Mouse (Mus musculus): ENCODE data around the gene Cdh22. TPM values are rescaled to one million over a fixed set of nuclear protein-coding genes. Genes with fewer than 3 reads are reported as not detected.

Gene Cdh22
- polyA plus RNA-seq, 1 experiment = 0.19 TPM

DNA sequence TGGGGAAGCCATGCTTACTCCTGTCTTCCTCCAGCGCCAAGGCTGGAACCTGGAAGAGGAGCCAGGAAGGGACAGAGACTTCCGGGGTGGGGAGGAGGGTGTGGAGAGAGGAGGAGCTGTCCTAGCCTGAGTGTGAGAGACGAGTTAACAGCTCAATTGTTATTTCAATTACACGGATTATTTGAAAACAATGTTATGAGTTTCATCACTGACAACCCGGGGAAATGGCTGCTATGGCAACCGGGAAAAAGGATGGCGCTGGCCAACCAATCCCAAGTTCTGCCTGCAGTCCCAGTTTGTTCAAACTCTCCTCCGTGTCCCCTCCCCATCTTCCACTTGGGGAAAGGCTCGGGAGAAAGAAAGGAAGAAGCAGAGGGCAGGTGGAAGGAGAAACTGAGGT, 12.7 kb downstream of the Cdh22 start:
- WGBS = 14% methylated on average over 9 of the region's 9 CpGs
- H3K27me3 ChIP-seq (replicated peaks; ENCODE audit: control insufficient read depth, insufficient read depth, low read length) = no peaks in the 10 kb centered on the region

DNA sequence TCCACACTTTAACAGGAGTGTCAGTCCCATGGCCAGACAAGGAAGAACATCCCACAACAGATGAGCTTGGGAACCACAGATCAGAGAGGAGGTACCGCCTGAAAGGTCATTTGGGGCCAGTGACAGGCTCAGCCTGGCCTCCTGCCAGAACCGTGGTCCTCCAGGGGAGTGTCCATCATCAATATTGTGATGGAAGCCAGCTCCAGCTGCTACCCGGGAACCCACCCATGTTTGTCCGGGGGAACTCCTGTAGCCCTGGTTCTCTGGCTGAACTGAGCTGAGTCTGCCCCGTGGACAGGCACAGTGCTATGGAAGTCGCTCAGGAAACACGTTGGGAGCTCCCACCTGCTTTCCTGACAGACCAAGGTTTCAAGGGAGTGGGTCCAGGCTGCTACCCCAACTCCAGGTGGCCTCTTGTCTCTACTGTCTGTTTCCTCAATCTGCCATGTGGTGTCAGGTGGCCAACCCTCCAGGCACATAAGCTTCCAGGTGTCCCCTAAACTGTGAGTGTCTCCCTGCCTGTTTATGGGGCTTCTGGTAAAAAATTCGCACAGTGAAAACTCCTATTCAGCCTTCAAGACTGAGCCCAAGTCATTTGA, 14.2 kb downstream of the Cdh22 start:
- no peaks in the 10 kb centered on the region for H3K27me3 ChIP-seq (replicated peaks; ENCODE audit: control insufficient read depth, insufficient read depth, low read length)
- no peaks in the 10 kb centered on the region for H3K36me3 ChIP-seq (ENCODE audit: control insufficient read depth, insufficient read depth, low read length)
- no peak overlapping the region for H3K4me3 ChIP-seq (ENCODE audit: insufficient read depth, low read depth, low read length)
- TF ChIP-seq CTCF (conservative IDR thresholded peaks at IDR 0.05; ENCODE audit: insufficient read depth, insufficient read length, low read depth, low read length) = no peak
- TF ChIP-seq POLR2A (IDR thresholded peaks at IDR 0.05; ENCODE audit: low read depth, low read length) = no peak
- no peak overlapping the region for H3K27ac ChIP-seq (ENCODE audit: insufficient read depth, low read depth, low read length)
- no peak for DNase-seq
- WGBS = 60% methylated on average over 8 of the region's 8 CpGs
- H3K4me1 ChIP-seq (ENCODE audit: control insufficient read depth, insufficient read depth, low read length) = no peaks in the 10 kb centered on the region

More for the DNA sequence above, 12.7 kb downstream of the Cdh22 start:
- no peak overlapping the region for H3K27ac ChIP-seq (ENCODE audit: insufficient read depth, low read depth, low read length)
- H3K4me3 ChIP-seq (ENCODE audit: insufficient read depth, low read depth, low read length) = no peak overlapping the region
- TF ChIP-seq CTCF (conservative IDR thresholded peaks at IDR 0.05; ENCODE audit: insufficient read depth, insufficient read length, low read depth, low read length) (no peak), POLR2A (IDR thresholded peaks at IDR 0.05; ENCODE audit: low read depth, low read length) (no peak)
- no peak for DNase-seq
- H3K36me3 ChIP-seq (ENCODE audit: control insufficient read depth, insufficient read depth, low read length) = no peaks in the 10 kb centered on the region
- H3K4me1 ChIP-seq (ENCODE audit: control insufficient read depth, insufficient read depth, low read length) = no peaks in the 10 kb centered on the region

- WGBS = 79% methylated on average over 8 of the region's 8 CpGs
- no peak for DNase-seq
- H3K27ac ChIP-seq (ENCODE audit: insufficient read depth, low read depth, low read length) = no peak overlapping the region
- no peaks in the 10 kb centered on the region for H3K36me3 ChIP-seq (ENCODE audit: control insufficient read depth, insufficient read depth, low read length)
- no peak overlapping the region for H3K4me3 ChIP-seq (ENCODE audit: insufficient read depth, low read depth, low read length)
- no peaks in the 10 kb centered on the region for H3K4me1 ChIP-seq (ENCODE audit: control insufficient read depth, insufficient read depth, low read length)
- no peaks in the 10 kb centered on the region; the same call in 1 of the 2 replicates for H3K27me3 ChIP-seq (replicated peaks; ENCODE audit: control insufficient read depth, insufficient read depth, low read length)
- TF ChIP-seq CTCF (conservative IDR thresholded peaks at IDR 0.05; ENCODE audit: insufficient read depth, insufficient read length, low read depth, low read length) = no peak
- TF ChIP-seq POLR2A (IDR thresholded peaks at IDR 0.05; ENCODE audit: low read depth, low read length) = no peak
These were observed 15.7 kb downstream of the Cdh22 start for GRCm38 (mm10) chr2:165218954-165219353.

DNA sequence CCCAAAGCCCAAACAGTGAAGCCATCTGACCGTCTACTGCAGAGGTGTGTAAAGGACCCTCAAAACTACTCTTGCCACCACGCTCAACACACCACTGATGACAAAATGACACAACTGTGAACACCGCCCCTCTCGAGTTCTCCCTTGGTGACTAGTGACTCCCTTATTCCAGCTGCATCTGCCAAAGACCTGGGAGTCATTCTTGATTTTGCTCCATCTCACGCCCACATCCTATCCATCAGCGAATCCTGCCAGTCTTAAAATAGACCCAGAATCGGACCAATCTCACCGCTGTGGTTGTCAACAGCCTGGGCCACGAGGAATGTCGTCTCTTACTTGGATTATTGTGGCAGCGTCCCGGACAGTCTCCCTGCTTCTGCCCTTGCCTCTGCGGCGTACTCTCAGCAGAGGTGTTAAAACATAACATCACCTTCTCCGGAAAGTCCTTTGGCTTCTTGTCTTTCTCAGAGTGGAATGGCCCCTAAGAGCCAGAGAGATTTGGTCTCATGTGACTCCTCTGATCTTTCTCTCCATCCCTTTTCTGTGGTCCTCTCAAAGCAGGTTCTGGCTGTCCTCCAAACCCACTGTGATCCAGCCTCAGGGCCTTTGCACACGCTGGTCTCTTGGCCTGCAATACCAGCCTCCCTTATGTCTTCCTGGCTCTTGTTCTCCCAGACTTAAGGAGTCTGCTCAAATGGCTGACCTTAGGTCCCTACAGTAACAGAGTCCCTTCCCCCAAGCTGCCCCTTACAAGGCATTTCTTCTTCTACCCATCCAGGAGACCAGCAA, 17.1 kb downstream of the Cdh22 start:
- DNase-seq = no peak
- TF ChIP-seq POLR2A (IDR thresholded peaks at IDR 0.05; ENCODE audit: low read depth, low read length) (no peak), CTCF (conservative IDR thresholded peaks at IDR 0.05; ENCODE audit: insufficient read depth, insufficient read length, low read depth, low read length) (no peak)
- 81% methylated on average over 16 of the region's 16 CpGs for WGBS
- Histone ChIP-seq H3K27ac (ENCODE audit: insufficient read depth, low read depth, low read length) (no peak overlapping the region), H3K4me3 (ENCODE audit: insufficient read depth, low read depth, low read length) (no peak overlapping the region), H3K27me3 (replicated peaks; ENCODE audit: control insufficient read depth, insufficient read depth, low read length) (no peaks in the 10 kb centered on the region; the same call in 1 of the 2 replicates), H3K4me1 (ENCODE audit: control insufficient read depth, insufficient read depth, low read length) (no peaks in the 10 kb centered on the region), H3K36me3 (ENCODE audit: control insufficient read depth, insufficient read depth, low read length) (no peaks in the 10 kb centered on the region)

DNA sequence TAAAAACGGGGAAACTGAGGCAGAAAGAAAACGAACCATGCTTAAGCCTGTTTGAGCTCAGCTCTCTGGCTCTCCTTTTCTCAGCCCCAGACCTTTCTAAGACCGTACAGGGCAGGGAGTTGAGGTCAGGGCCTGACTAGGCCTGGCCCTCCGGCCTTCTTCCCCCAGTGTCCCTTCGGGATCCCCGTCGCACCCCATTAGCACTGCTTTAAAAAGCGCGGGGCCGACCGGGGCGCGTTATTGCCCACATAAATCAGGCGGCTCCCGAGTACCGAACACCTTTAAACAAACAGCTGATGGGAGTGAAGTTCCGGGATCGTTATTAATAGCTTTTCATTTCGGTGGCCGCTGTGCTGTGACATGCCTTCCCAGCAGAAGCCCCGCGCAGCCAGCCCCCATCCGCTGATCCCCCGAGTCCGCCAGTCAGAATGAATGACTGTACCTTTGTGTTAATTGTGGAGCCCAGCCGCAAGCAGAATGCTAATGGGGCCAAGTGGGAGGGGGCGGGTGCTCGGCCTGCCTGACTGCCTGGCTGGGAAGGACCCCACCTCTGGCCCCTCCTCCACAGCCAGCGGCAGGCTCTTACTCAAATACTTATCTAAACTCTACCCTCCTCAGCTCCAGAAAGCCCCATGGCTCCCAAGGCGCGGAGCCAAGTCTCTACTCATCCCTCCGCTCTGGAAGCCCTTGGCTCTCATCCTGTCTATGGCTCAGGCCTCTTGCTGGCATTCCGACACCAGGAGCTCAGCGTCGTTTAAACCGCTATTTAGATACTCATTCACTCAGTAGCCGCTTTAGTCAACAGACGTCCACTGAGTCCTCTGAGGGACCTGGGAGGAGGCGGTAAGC, 19.3 kb downstream of the Cdh22 start:
- Histone ChIP-seq H3K27ac (ENCODE audit: insufficient read depth, low read depth, low read length) (no peak overlapping the region), H3K27me3 (replicated peaks; ENCODE audit: control insufficient read depth, insufficient read depth, low read length) (no peaks in the 10 kb centered on the region; the same call in 1 of the 2 replicates), H3K4me3 (ENCODE audit: insufficient read depth, low read depth, low read length) (no peak overlapping the region), H3K36me3 (ENCODE audit: control insufficient read depth, insufficient read depth, low read length) (no peaks in the 10 kb centered on the region), H3K4me1 (ENCODE audit: control insufficient read depth, insufficient read depth, low read length) (no peaks in the 10 kb centered on the region)
- 4% methylated on average over 39 of the region's 39 CpGs for WGBS
- TF ChIP-seq POLR2A (IDR thresholded peaks at IDR 0.05; ENCODE audit: low read depth, low read length) = no peak
- no peak for TF ChIP-seq CTCF (conservative IDR thresholded peaks at IDR 0.05; ENCODE audit: insufficient read depth, insufficient read length, low read depth, low read length)
- no peak for DNase-seq

- H3K27ac ChIP-seq (ENCODE audit: insufficient read depth, low read depth, low read length) = no peak overlapping the region
- WGBS = 4% methylated on average over 19 of the region's 20 CpGs
- H3K4me1 ChIP-seq (ENCODE audit: control insufficient read depth, insufficient read depth, low read length) = no peaks in the 10 kb centered on the region
- no peaks in the 10 kb centered on the region for H3K36me3 ChIP-seq (ENCODE audit: control insufficient read depth, insufficient read depth, low read length)
- no peaks in the 10 kb centered on the region; the same call in 1 of the 2 replicates for H3K27me3 ChIP-seq (replicated peaks; ENCODE audit: control insufficient read depth, insufficient read depth, low read length)
- H3K4me3 ChIP-seq (ENCODE audit: insufficient read depth, low read depth, low read length) = no peak overlapping the region
- TF ChIP-seq CTCF (conservative IDR thresholded peaks at IDR 0.05; ENCODE audit: insufficient read depth, insufficient read length, low read depth, low read length) = no peak
- no peak for TF ChIP-seq POLR2A (IDR thresholded peaks at IDR 0.05; ENCODE audit: low read depth, low read length)
- no peak for DNase-seq
These were observed 23.1 kb downstream of the Cdh22 start for GRCm38 (mm10) chr2:165211426-165212079.

Data from kidney, adult 2 months (tissue).